Mouse (Mus musculus): ENCODE results near the gene Ifnk. TPM values are rescaled to one million over a fixed set of nuclear protein-coding genes. Genes with fewer than 3 reads are reported as not detected.

The Ifnk gene
- total RNA-seq, 2 experiments from 2014 or later, result not detected

- TF ChIP-seq CTCF (conservative IDR thresholded peaks at IDR 0.05), result no peak
- DNase-seq (ENCODE audit: low spot score in 2 of 2), result no peak
- H3K27ac ChIP-seq, result no peak overlapping the region
- no peak overlapping the region for H3K4me3 ChIP-seq
These were observed 25.1 kb upstream of the Ifnk start for GRCm38 (mm10) chr4:35126776-35127175.

GRCm38 (mm10) chr4:35127759-35128158 is 24.1 kb upstream of the Ifnk start:
- no peak for TF ChIP-seq CTCF (conservative IDR thresholded peaks at IDR 0.05)
- no peak overlapping the region for H3K4me3 ChIP-seq
- H3K27ac ChIP-seq, result no peak overlapping the region
- DNase-seq (ENCODE audit: low spot score in 2 of 2), result no peak

- no peak for DNase-seq (ENCODE audit: low spot score in 2 of 2)
- TF ChIP-seq CTCF (conservative IDR thresholded peaks at IDR 0.05), result no peak
These were observed 21.4 kb upstream of the Ifnk start for GRCm38 (mm10) chr4:35130411-35130948.

GRCm38 (mm10) chr4:35131592-35131991 is 20.3 kb upstream of the Ifnk start:
- TF ChIP-seq CTCF (conservative IDR thresholded peaks at IDR 0.05), result no peak
- H3K27ac ChIP-seq, result no peak overlapping the region
- no peak overlapping the region for H3K4me3 ChIP-seq
- DNase-seq (ENCODE audit: low spot score in 2 of 2), result no peak

More at GRCm38 (mm10) chr4:35130411-35130948, 21.4 kb upstream of the Ifnk start:
- Histone ChIP-seq H3K4me3 (no peak overlapping the region), H3K27ac (no peak overlapping the region)

GRCm38 (mm10) chr4:35133411-35133810 is 18.4 kb upstream of the Ifnk start:
- no peak for DNase-seq (ENCODE audit: low spot score in 2 of 2)
- Histone ChIP-seq H3K27ac (no peak overlapping the region), H3K4me3 (no peak overlapping the region)
- TF ChIP-seq CTCF (conservative IDR thresholded peaks at IDR 0.05), result no peak

- no peak for TF ChIP-seq CTCF (conservative IDR thresholded peaks at IDR 0.05)
- H3K4me3 ChIP-seq, result no peak overlapping the region
- DNase-seq (ENCODE audit: low spot score in 2 of 2), result no peak
- no peak overlapping the region for H3K27ac ChIP-seq
These were observed 16.8 kb upstream of the Ifnk start for GRCm38 (mm10) chr4:35134846-35135611.

GRCm38 (mm10) chr4:35135806-35136205 is 16.1 kb upstream of the Ifnk start:
- Histone ChIP-seq H3K27ac (no peak overlapping the region), H3K4me3 (no peak overlapping the region)
- TF ChIP-seq CTCF (conservative IDR thresholded peaks at IDR 0.05), result no peak

GRCm38 (mm10) chr4:35136996-35137395 is 14.9 kb upstream of the Ifnk start:
- DNase-seq (ENCODE audit: low spot score in 2 of 2), result no peak
- Histone ChIP-seq H3K27ac (no peak overlapping the region), H3K4me3 (no peak overlapping the region)
- no peak for TF ChIP-seq CTCF (conservative IDR thresholded peaks at IDR 0.05)

More at GRCm38 (mm10) chr4:35135806-35136205, 16.1 kb upstream of the Ifnk start:
- DNase-seq (ENCODE audit: low spot score in 2 of 2), result no peak

- no peak overlapping the region for H3K4me3 ChIP-seq
- no peak for DNase-seq (ENCODE audit: low spot score in 2 of 2)
- no peak for TF ChIP-seq CTCF (conservative IDR thresholded peaks at IDR 0.05)
- no peak overlapping the region for H3K27ac ChIP-seq
These were observed 13.8 kb upstream of the Ifnk start for GRCm38 (mm10) chr4:35138077-35138476.

- Histone ChIP-seq H3K4me3 (no peak overlapping the region), H3K27ac (no peak overlapping the region)
- DNase-seq (ENCODE audit: low spot score in 2 of 2), result no peak
- TF ChIP-seq CTCF (conservative IDR thresholded peaks at IDR 0.05), result no peak
These were observed 11.5 kb upstream of the Ifnk start for GRCm38 (mm10) chr4:35140317-35140716.

- Histone ChIP-seq H3K27ac (no peak overlapping the region), H3K4me3 (no peak overlapping the region)
- DNase-seq (ENCODE audit: low spot score in 2 of 2), result no peak
- TF ChIP-seq CTCF (conservative IDR thresholded peaks at IDR 0.05), result no peak
These were observed 8.3 kb upstream of the Ifnk start for GRCm38 (mm10) chr4:35143472-35144102.

GRCm38 (mm10) chr4:35145726-35146125 is 6.1 kb upstream of the Ifnk start:
- DNase-seq (ENCODE audit: low spot score in 2 of 2), result no peak
- Histone ChIP-seq H3K4me3 (no peak overlapping the region), H3K27ac (no peak overlapping the region)
- TF ChIP-seq CTCF (conservative IDR thresholded peaks at IDR 0.05), result no peak

- no peak overlapping the region for H3K27ac ChIP-seq
- no peak for TF ChIP-seq CTCF (conservative IDR thresholded peaks at IDR 0.05)
These were observed 5.3 kb upstream of the Ifnk start for GRCm38 (mm10) chr4:35146597-35146996.

More at GRCm38 (mm10) chr4:35146597-35146996, 5.3 kb upstream of the Ifnk start:
- no peak overlapping the region for H3K4me3 ChIP-seq
- no peak for DNase-seq (ENCODE audit: low spot score in 2 of 2)

All from layer of hippocampus, adult 2 months (tissue).